In genomic region chr4:117495869-117496401, GRCm38 (mm10) we compare ENCODE assay signal across 8 mouse cellular contexts. TPM values are rescaled to one million over a fixed set of nuclear protein-coding genes. Genes with fewer than 3 reads are reported as not detected.
DNase-seq lines count a peak whose midpoint lies in the region; ATAC-seq and TF ChIP-seq lines count a peak whose summit lies in the region.

No protein-coding gene starts in this region.

- DNase-seq in adrenal gland, postnatal 10 days, result peak; percentile 33
- no peak for DNase-seq in adrenal gland, postnatal 4 days (ENCODE audit: low spot score in 2 of 2)
- DNase-seq in heart, postnatal 0 days (ENCODE audit: low spot score), result no peak
- DNase-seq in liver, embryonic 14.5 days (ENCODE audit: low read depth in 3 of 3, low spot score in 3 of 3), result no peak
- no peak for DNase-seq in yolk sac, embryonic 10.5 days (ENCODE audit: low spot score)
- DNase-seq in ovary, postnatal 10 days (ENCODE audit: low spot score), result no peak

- H3K9ac ChIP-seq in heart, postnatal 0 days (replicated peaks; ENCODE audit: low read depth, low read length), result 0 out of 2 replicates have a peak overlapping the region, but pooled peaks have one; percentile 17
- H3K9ac ChIP-seq in liver, embryonic 14.5 days (replicated peaks), result no peak overlapping the region

- no peak for ATAC-seq in megakaryocyte, adult 5-6 weeks (ENCODE audit: poor library complexity, severe bottlenecking)
- ATAC-seq in heart, postnatal 0 days (ENCODE audit: insufficient read depth, low read depth), result no peak
- no peak for ATAC-seq in liver, embryonic 14.5 days (ENCODE audit: insufficient read depth)

- peaks cover 39% of the 10 kb centered on the region for H3K4me1 ChIP-seq in megakaryocyte, embryonic 14.5 days
- peaks cover 13% of the 10 kb centered on the region for H3K4me1 ChIP-seq in heart, postnatal 0 days (ENCODE audit: control insufficient read depth, insufficient read depth)
- peaks cover 0 to 2% of the 10 kb centered on the region in 2 experiments; a peak in 2 of 4 replicates for H3K4me1 ChIP-seq in liver, embryonic 14.5 days (replicated peaks; ENCODE audit: control insufficient read depth in 2 of 2, insufficient read depth in 2 of 2, low read length in 1 of 2)

- H3K27me3 ChIP-seq in megakaryocyte, embryonic 14.5 days (replicated peaks), result peaks cover 92% of the 10 kb centered on the region
- H3K27me3 ChIP-seq in heart, postnatal 0 days (ENCODE audit: control insufficient read depth, insufficient read depth, low read length), result peaks cover 66% of the 10 kb centered on the region
- H3K27me3 ChIP-seq in liver, embryonic 14.5 days (ENCODE audit: control insufficient read depth, insufficient read depth, low read length), result peaks cover 75% of the 10 kb centered on the region

- no peak for TF ChIP-seq CTCF in heart, postnatal 0 days (IDR thresholded peaks at IDR 0.05; ENCODE audit: low read depth)
- TF ChIP-seq CTCF in liver, embryonic 14.5 days (IDR thresholded peaks at IDR 0.05; ENCODE audit: low read depth), result no peak

- TF ChIP-seq EP300 in heart, postnatal 0 days (IDR thresholded peaks at IDR 0.05; ENCODE audit: low read depth), result no peak
- TF ChIP-seq EP300 in liver, embryonic 14.5 days (IDR thresholded peaks at IDR 0.05; ENCODE audit: low read depth), result no peak

- WGBS in heart, postnatal 0 days, result 2% methylated on average over 33 of the region's 33 CpGs
- under 1% methylated on average over 33 of the region's 33 CpGs for WGBS in liver, embryonic 14.5 days (ENCODE audit: insufficient replicate concordance)

- peaks cover 15% of the 10 kb centered on the region for H3K9me3 ChIP-seq in megakaryocyte, embryonic 14.5 days
- no peaks in the 10 kb centered on the region for H3K9me3 ChIP-seq in heart, postnatal 0 days (replicated peaks; ENCODE audit: control insufficient read depth, low read length)
- no peaks in the 10 kb centered on the region for H3K9me3 ChIP-seq in liver, embryonic 14.5 days (ENCODE audit: control insufficient read depth, low read length)

- peak overlapping the region; percentile 85 for H3K4me3 ChIP-seq in megakaryocyte, embryonic 14.5 days (replicated peaks)
- H3K4me3 ChIP-seq in heart, postnatal 0 days (ENCODE audit: low read depth, low read length), result peak overlapping the region; percentile 49
- peak overlapping the region; percentile 25 to 40 for H3K4me3 ChIP-seq in liver, embryonic 14.5 days (ENCODE audit: insufficient read depth in 1 of 2, low read depth in 2 of 2, low read length in 2 of 2)

- H3K36me3 ChIP-seq in megakaryocyte, embryonic 14.5 days (replicated peaks; ENCODE audit: low read length), result no peaks in the 10 kb centered on the region
- H3K36me3 ChIP-seq in heart, postnatal 0 days (replicated peaks; ENCODE audit: control insufficient read depth, insufficient read depth, low read length), result no peaks in the 10 kb centered on the region
- H3K36me3 ChIP-seq in liver, embryonic 14.5 days (replicated peaks; ENCODE audit: control insufficient read depth, insufficient read depth, low read depth), result no peaks in the 10 kb centered on the region

- H3K27ac ChIP-seq in heart, postnatal 0 days (ENCODE audit: low read depth), result no peak overlapping the region
- no peak overlapping the region for H3K27ac ChIP-seq in liver, embryonic 14.5 days

- H3K4me2 ChIP-seq in heart, postnatal 0 days (ENCODE audit: low read depth, low read length), result peak overlapping the region; percentile 80
- H3K4me2 ChIP-seq in liver, embryonic 14.5 days (ENCODE audit: low read depth), result peak overlapping the region; percentile 61

RNA-seq across cellular contexts. Expression of gene Rnf220, which starts 0.9 kb away (rescaled TPM):
- total RNA-seq in adrenal gland, postnatal 10 days (2021), result 10 to 100 TPM; 67.8 to 72.4 TPM
- 100 to 1,000 TPM; 107 to 110 TPM for total RNA-seq in adrenal gland, postnatal 4 days (2021)
- polyA plus RNA-seq in megakaryocyte, embryonic 14.5 days (2012; ENCODE audit: insufficient read depth, low replicate concordance), result 37.4 and 38.2 TPM in 2 replicates
- 38.7 and 40.6 TPM in 2 replicates for total RNA-seq in megakaryocyte, adult 5-6 weeks (2015)
- 76.7 and 84.3 TPM in 2 replicates for total RNA-seq in megakaryocyte, adult 5-6 weeks (2017)
- 42.6 and 62.3 TPM in 2 replicates for total RNA-seq in heart, postnatal 0 days (2014; rRNA removed; ENCODE audit: low replicate concordance)
- polyA plus RNA-seq in heart, postnatal 0 days (2015; fragmentation: Nextera tagmentation; extraction: Ambion mirVana), result 24.6 and 25.6 TPM in 2 replicates
- polyA plus RNA-seq in liver, embryonic 14.5 days (2012; rRNA removed), result 29.0 and 29.1 TPM in 2 replicates
- polyA plus RNA-seq in liver, embryonic 14.5 days (2014; fragmentation: Nextera tagmentation; extraction: Ambion mirVana), result 17.9 and 23.2 TPM in 2 replicates

RNA-seq across cellular contexts. Expression of gene Eri3, which starts 54.2 kb away (rescaled TPM):
- total RNA-seq in adrenal gland, postnatal 10 days (2021), result 10 to 100 TPM; 74.8 to 96.0 TPM
- 100 to 1,000 TPM in 1 of 2 experiments, 10 to 100 TPM in 1; 96.5 to 103 TPM for total RNA-seq in adrenal gland, postnatal 4 days (2021)
- 233 and 410 TPM in 2 replicates for polyA plus RNA-seq in megakaryocyte, embryonic 14.5 days (2012; ENCODE audit: insufficient read depth, low replicate concordance)
- 36.8 and 39.7 TPM in 2 replicates for total RNA-seq in megakaryocyte, adult 5-6 weeks (2015)
- total RNA-seq in megakaryocyte, adult 5-6 weeks (2017), result 12.9 and 13.3 TPM in 2 replicates
- total RNA-seq in heart, postnatal 0 days (2014; rRNA removed; ENCODE audit: low replicate concordance), result 63.0 and 119 TPM in 2 replicates
- 97.8 and 101 TPM in 2 replicates for polyA plus RNA-seq in heart, postnatal 0 days (2015; fragmentation: Nextera tagmentation; extraction: Ambion mirVana)
- polyA plus RNA-seq in liver, embryonic 14.5 days (2012; rRNA removed), result 20.1 and 21.2 TPM in 2 replicates
- polyA plus RNA-seq in liver, embryonic 14.5 days (2014; fragmentation: Nextera tagmentation; extraction: Ambion mirVana), result 29.4 and 29.8 TPM in 2 replicates

Comparison
In these comparisons a context has a peak if more than half of its experiments do, and no peak if none do; other contexts are left out.
1. H3K4me3 ChIP-seq: peak in every context shown above with its lines; median percentile 85 in megakaryocyte, embryonic 14.5 days; 49 in heart, postnatal 0 days; 32 in liver, embryonic 14.5 days.